Comparison of ENCODE assay signal across 12 mouse cellular contexts in genomic region chr4:55824047-55824760, GRCm38 (mm10).
A peak's percentile ranks its signal among the peaks of the same experiment; 100 is the strongest.
DNase-seq lines count a peak whose midpoint lies in the region; TF ChIP-seq lines count a peak whose summit lies in the region.
"Had no signal": no experiment of that assay in that cellular context is flagged by ENCODE, and none has a peak within 500 bp of the region (broad histone marks: within the 10 kb centered on the region; RNA-seq: fewer than 3 reads in every experiment).

No protein-coding gene starts in this region.

- H3K27ac ChIP-seq in gastrocnemius, adult 2 months: no peak overlapping the region
- H3K27ac ChIP-seq: forebrain, embryonic 12.5 days; limb, embryonic 10.5 days; stomach, embryonic 15.5 days had no signal

- peak; percentile 34 for DNase-seq in gastrocnemius, adult 2 months
- DNase-seq in gastrocnemius, postnatal 36 days: no peak
- peak; percentile 31 to 32 for DNase-seq in right cerebral cortex, postnatal 10 days (ENCODE audit: low spot score in 2 of 2)
- DNase-seq in right cerebral cortex, postnatal 36 days (ENCODE audit: low spot score in 2 of 2): no peak
- peak; percentile 32 for DNase-seq in lung, postnatal 10 days
- peak; percentile 89 for DNase-seq in spleen, postnatal 36 days (ENCODE audit: low spot score in 2 of 2)
- DNase-seq in c-Kit-positive CD71-positive TER-119-positive erythroid progenitor cells, embryonic 14.5 days (ENCODE audit: low spot score): no peak
- DNase-seq in layer of hippocampus, adult 8-10 months (ENCODE audit: low spot score in 2 of 2): no peak
- DNase-seq: kidney, postnatal 25 days had no signal

- TF ChIP-seq CTCF in gastrocnemius, adult 2 months (IDR thresholded peaks at IDR 0.05): peak; percentile 5; the same call in 1 of the 2 replicates

- intact Hi-C loops in gastrocnemius, adult 2 months (cut with DNase I): no loop called here
- intact Hi-C loops in gastrocnemius, postnatal 36 days (cut with DNase I): no loop called here

- H3K4me3 ChIP-seq in gastrocnemius, adult 2 months: no peak overlapping the region
- H3K4me3 ChIP-seq: forebrain, embryonic 12.5 days; limb, embryonic 10.5 days; stomach, embryonic 15.5 days had no signal

Comparison
In these comparisons a context has a peak if more than half of its experiments do, and no peak if none do; other contexts are left out.
1. DNase-seq: peak in gastrocnemius, adult 2 months (single experiment), right cerebral cortex, postnatal 10 days (2 of 2), lung, postnatal 10 days (single experiment) and spleen, postnatal 36 days (2 of 2); none in gastrocnemius, postnatal 36 days (0 of 2), right cerebral cortex, postnatal 36 days (0 of 2), c-Kit-positive CD71-positive TER-119-positive erythroid progenitor cells, embryonic 14.5 days (single experiment) and layer of hippocampus, adult 8-10 months (0 of 2).